Mouse (Mus musculus) midbrain, postnatal 0 days (tissue): ENCODE measurements around the gene Cast. TPM values are rescaled to one million over a fixed set of nuclear protein-coding genes. Genes with fewer than 3 reads are reported as not detected.

Experiments used
- ATAC-seq: fragments of 200-750 bp; cut with Nextera tagmentation; 2 replicates; pipeline ENCODE4 v1.8.0; 2017; ENCODE audit warnings: moderate number of reproducible peaks, mild to moderate bottlenecking, moderate TSS enrichment, moderate library complexity; ENCODE audit not compliant: low FRiP score
- DNase-seq: peaks from one replicate; pipeline ENCODE4 v3.0.0-alpha.2; 2015; ENCODE audit warnings: low spot score
- H3K27ac ChIP-seq: fragments of 300-500 bp; sonication (generic); 2 replicates; pipeline ENCODE4 v1.5.1; 2014; ENCODE audit warnings: low read depth, mild to moderate bottlenecking, low read length, mixed read lengths
- H3K27me3 ChIP-seq: fragments of 300-500 bp; sonication (generic); 2 replicates; pipeline ENCODE4 v1.6.1; 2014; ENCODE audit warnings: low read length, control low read depth, mixed read lengths; ENCODE audit not compliant: insufficient read depth
- H3K36me3 ChIP-seq: fragments of 300-500 bp; sonication (generic); 2 replicates; pipeline ENCODE4 v1.6.1; 2014; ENCODE audit warnings: low read length, control low read depth, mixed read lengths; ENCODE audit not compliant: insufficient read depth
- H3K4me1 ChIP-seq: fragments of 300-500 bp; sonication (generic); 2 replicates; pipeline ENCODE4 v1.6.1; 2014; ENCODE audit warnings: mild to moderate bottlenecking, control low read depth, antibody characterized with exemption, low read length, mixed read lengths; ENCODE audit not compliant: insufficient read depth
- H3K4me2 ChIP-seq: fragments of 300-500 bp; sonication (generic); 2 replicates; pipeline ENCODE4 v1.6.1; 2014; ENCODE audit warnings: low read depth, mild to moderate bottlenecking, low read length, mixed read lengths; ENCODE audit not compliant: poor library complexity, severe bottlenecking
- H3K4me3 ChIP-seq: fragments of 300-500 bp; sonication (generic); 2 replicates; pipeline ENCODE4 v1.5.1; 2014; ENCODE audit warnings: low read depth, mild to moderate bottlenecking, low read length, moderate library complexity
- H3K9ac ChIP-seq: fragments of 300-500 bp; sonication (generic); replicated peaks from 2 replicates; pipeline ENCODE4 v1.6.1; 2014; ENCODE audit warnings: mild to moderate bottlenecking, low read length, moderate library complexity, mixed read lengths; ENCODE audit not compliant: poor library complexity, severe bottlenecking
- H3K9me3 ChIP-seq: fragments of 300-500 bp; sonication (generic); 2 replicates; pipeline ENCODE4 v1.6.1; 2016; ENCODE audit warnings: low read length, control low read depth
- CTCF ChIP-seq: IDR thresholded peaks from 2 replicates; pipeline ENCODE4 v1.5.1; 2016; ENCODE audit warnings: antibody characterized with exemption, mild to moderate bottlenecking
- WGBS: fragments of 180-500 bp; shearing (Covaris S2); extraction: QIAGEN DNeasy Blood & Tissue Kit; methylation state at CpG from one replicate; pipeline ENCODE4 v1.1.7; 2014; 5-methylcytosine and 5-hydroxymethylcytosine counted together
- polyA plus RNA-seq: library from polyadenylated mRNA; unstranded; fragments of >200 nt; fragmentation: Nextera tagmentation; extraction: Ambion mirVana; gene quantifications from 2 replicates; pipeline ENCODE4 v1.2.1, GENCODE M21; 2015
- total RNA-seq: library from RNA; depleted of rRNA; stranded (reverse); fragments of >200 nt; gene quantifications from 2 replicates; pipeline ENCODE4 v1.2.3, GENCODE M21; 2014; rRNA removed

Cast gene
- total RNA-seq: 5.0 and 7.7 TPM in 2 replicates
- polyA plus RNA-seq: 4.7 and 5.5 TPM in 2 replicates

- Histone ChIP-seq H3K9ac (peak within 1 kb of the TSS; percentile 57), H3K9me3 (no peaks in the 10 kb centered on the region), H3K36me3 (no peaks in the 10 kb centered on the region), H3K27me3 (peaks cover 10% of the 10 kb centered on the region), H3K4me3 (peak within 1 kb of the TSS; percentile 65), H3K4me2 (peak within 1 kb of the TSS; percentile 100), H3K4me1 (no peaks in the 10 kb centered on the region), H3K27ac (no peak within 1 kb of the TSS)
- DNase-seq: peak; percentile 5
- no peak for TF ChIP-seq CTCF
- under 1% methylated on average over 35 of the region's 36 CpGs for WGBS
- ATAC-seq: peak; percentile 83
Observed at GRCm38 (mm10) chr13:74808152-74808929, at the start of gene Cast. TSS of gene Cast (minus strand) at chr13:74808810.

GRCm38 (mm10) chr13:74854338-74855047 is 45.9 kb upstream of the Cast start:
- Histone ChIP-seq H3K27me3 (no peaks in the 10 kb centered on the region), H3K4me3 (no peak overlapping the region), H3K27ac (no peak overlapping the region), H3K4me1 (no peaks in the 10 kb centered on the region), H3K9me3 (no peaks in the 10 kb centered on the region), H3K36me3 (no peaks in the 10 kb centered on the region), H3K4me2 (no peak overlapping the region), H3K9ac (no peak overlapping the region)
- TF ChIP-seq CTCF: peak; percentile 71
- WGBS: 4% methylated on average over 3 of the region's 3 CpGs
- peak; percentile 86 for DNase-seq
- peak; percentile 84; the same call in 1 of the 2 replicates for ATAC-seq

- Histone ChIP-seq H3K9ac (no peak overlapping the region), H3K36me3 (no peaks in the 10 kb centered on the region), H3K4me2 (no peak overlapping the region), H3K4me3 (no peak overlapping the region), H3K9me3 (no peaks in the 10 kb centered on the region), H3K27me3 (no peaks in the 10 kb centered on the region), H3K27ac (no peak overlapping the region), H3K4me1 (no peaks in the 10 kb centered on the region)
- no peak for DNase-seq
- TF ChIP-seq CTCF: no peak
- no peak for ATAC-seq
- WGBS: 87% methylated on average over 2 of the region's 2 CpGs
Observed at GRCm38 (mm10) chr13:74850823-74851222, 42.2 kb upstream of the Cast start.

GRCm38 (mm10) chr13:74845886-74846285 is 37.3 kb upstream of the Cast start:
- Histone ChIP-seq H3K36me3 (no peaks in the 10 kb centered on the region), H3K9ac (no peak overlapping the region), H3K27me3 (no peaks in the 10 kb centered on the region), H3K4me1 (no peaks in the 10 kb centered on the region), H3K4me3 (no peak overlapping the region), H3K4me2 (no peak overlapping the region), H3K9me3 (no peaks in the 10 kb centered on the region), H3K27ac (no peak overlapping the region)
- 76% methylated on average over 1 of the region's 1 CpGs for WGBS
- ATAC-seq (no peak), DNase-seq (no peak)
- TF ChIP-seq CTCF: no peak

- Histone ChIP-seq H3K27ac (no peak overlapping the region), H3K27me3 (no peaks in the 10 kb centered on the region), H3K4me3 (no peak overlapping the region), H3K9me3 (no peaks in the 10 kb centered on the region), H3K4me2 (no peak overlapping the region), H3K4me1 (no peaks in the 10 kb centered on the region), H3K36me3 (no peaks in the 10 kb centered on the region), H3K9ac (no peak overlapping the region)
- TF ChIP-seq CTCF: no peak
- peak; percentile 10 for DNase-seq
- no peak for ATAC-seq
- WGBS: 69% methylated on average over 1 of the region's 1 CpGs
Observed at GRCm38 (mm10) chr13:74834543-74834942, 25.9 kb upstream of the Cast start.

- Histone ChIP-seq H3K27ac (no peak overlapping the region), H3K9ac (no peak overlapping the region), H3K9me3 (no peaks in the 10 kb centered on the region), H3K36me3 (no peaks in the 10 kb centered on the region), H3K4me2 (no peak overlapping the region), H3K27me3 (no peaks in the 10 kb centered on the region), H3K4me1 (no peaks in the 10 kb centered on the region), H3K4me3 (no peak overlapping the region)
- TF ChIP-seq CTCF: no peak
- ATAC-seq (no peak), DNase-seq (no peak)
- WGBS: 81% methylated on average over 3 of the region's 3 CpGs
Observed at GRCm38 (mm10) chr13:74822095-74822494, 13.5 kb upstream of the Cast start.
